Mouse (Mus musculus): ENCODE measurements at regions not wholly inside any gene's neighbourhood (a gene's known extent, or its start where the extent isn't known, plus 50 kb on each side); places are given as distances from the start of the nearest gene placed in this dataset.

- DNase-seq (ENCODE audit: low spot score) = no peak
Measured at GRCm38 (mm10) chr19:14668512-14669181, 70.8 kb upstream of the Tle4 start.

- DNase-seq (ENCODE audit: low spot score) = no peak
Measured at GRCm38 (mm10) chr19:14664682-14665417, 67.0 kb upstream of the Tle4 start.

- no peak for DNase-seq (ENCODE audit: low spot score)
Measured at GRCm38 (mm10) chr19:14664096-14664586, 66.3 kb upstream of the Tle4 start.

DNA sequence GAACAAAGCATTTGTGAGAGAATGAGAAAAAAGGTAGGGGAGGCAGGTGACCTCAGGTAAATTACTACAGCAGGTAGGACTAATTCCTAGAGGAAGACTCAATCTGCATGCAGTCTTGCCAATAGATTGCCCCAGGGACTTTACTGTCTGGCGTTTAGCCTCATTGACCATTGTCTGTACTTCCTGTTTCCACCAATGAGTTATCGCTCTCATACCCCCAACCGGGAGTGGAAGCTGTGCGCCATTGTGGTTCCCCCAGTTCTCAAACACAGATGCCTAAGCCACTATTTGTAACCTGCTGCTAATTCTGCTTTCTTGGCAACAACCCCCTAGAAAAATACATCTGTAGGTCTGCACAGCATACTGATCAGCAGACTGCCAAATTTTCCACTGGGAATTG is 65.5 kb upstream of the Tle4 start:
- DNase-seq (ENCODE audit: low spot score) = no peak

DNA sequence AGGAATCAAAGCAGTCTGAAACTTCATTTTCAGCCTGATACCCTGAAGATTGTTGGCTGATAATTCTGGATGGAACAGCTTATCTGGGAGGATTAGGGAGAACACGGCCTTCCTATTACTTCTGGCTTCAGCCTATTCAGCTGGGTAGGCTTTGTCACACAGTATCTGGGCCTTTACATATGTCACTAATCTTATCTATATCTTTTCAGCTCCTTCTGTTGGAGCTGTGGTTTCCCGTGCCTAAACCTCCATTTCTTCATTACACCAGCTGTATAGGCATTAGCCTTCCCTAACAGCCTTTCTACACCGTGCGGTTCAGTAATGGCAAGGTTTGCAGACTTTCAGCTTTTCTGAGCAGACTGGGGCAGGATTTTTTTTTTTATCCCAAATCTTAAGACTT is 61.9 kb upstream of the Tle4 start:
- no peak for DNase-seq (ENCODE audit: low spot score)

DNA sequence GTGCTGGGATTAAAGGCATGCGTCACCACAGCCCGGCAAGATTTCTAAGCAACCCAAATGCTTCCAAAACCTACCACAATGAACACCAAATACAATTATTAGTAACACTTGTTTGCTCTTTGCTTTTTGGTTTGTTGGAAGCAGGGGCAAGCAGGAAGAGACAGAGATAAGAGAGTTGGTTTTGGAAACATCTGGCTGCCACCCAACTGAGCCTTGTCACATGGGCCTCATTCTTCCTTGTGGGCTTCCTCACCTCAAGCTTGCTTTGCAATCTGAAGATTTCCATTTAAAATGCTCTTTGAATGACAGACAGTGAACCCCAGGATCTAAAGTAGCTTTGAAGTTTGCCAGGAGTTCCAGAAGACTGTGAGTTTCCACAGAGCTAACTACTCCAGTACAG is 60.6 kb upstream of the Tle4 start:
- DNase-seq (ENCODE audit: low spot score) = no peak

- no peak for DNase-seq (ENCODE audit: low spot score)
Measured at GRCm38 (mm10) chr19:14656022-14656388, 58.2 kb upstream of the Tle4 start.

- no peak for DNase-seq (ENCODE audit: low spot score)
Measured at GRCm38 (mm10) chr19:14655302-14656021, 57.6 kb upstream of the Tle4 start.
